Mouse (Mus musculus) naive thymus-derived CD4-positive, alpha-beta T cell, adult 5 months (primary cell): ENCODE measurements around the gene Olfr76. TPM values are rescaled to one million over a fixed set of nuclear protein-coding genes. Genes with fewer than 3 reads are reported as not detected.

ENCODE experiments used
- polyA plus RNA-seq: library from polyadenylated mRNA; unstranded; fragments of 100-300 nt; shearing (Covaris generic); gene quantifications from one replicate; pipeline ENCODE4 v1.2.1, GENCODE M21; 2017

Olfr76 gene
- polyA plus RNA-seq: not detected

GRCm38 (mm10) chr19:12123103-12123502, at the start of gene Olfr76:
TSS of gene Olfr76 (minus strand) at chr19:12123203.

GRCm38 (mm10) chr19:12170062-12170599, 47.1 kb upstream of the Olfr76 start, which contains the start of gene Olfr1555-ps1:
TSS of gene Olfr1555-ps1 (minus strand) at chr19:12170112.

GRCm38 (mm10) chr19:12115797-12116196, 7.2 kb downstream of the Olfr76 start, which contains the start of gene Olfr1428:
TSS of gene Olfr1428 (minus strand) at chr19:12115897.

GRCm38 (mm10) chr19:12103234-12103633, 19.8 kb downstream of the Olfr76 start, which contains the start of gene Olfr1427:
TSS of gene Olfr1427 (minus strand) at chr19:12103334.

GRCm38 (mm10) chr19:12091913-12092312, 31.1 kb downstream of the Olfr76 start, which contains the start of gene Olfr1426:
TSS of gene Olfr1426 (minus strand) at chr19:12092013.

GRCm38 (mm10) chr19:12077631-12078030, 45.4 kb downstream of the Olfr76 start, which contains the start of gene Olfr1425:
TSS of gene Olfr1425 (minus strand) at chr19:12077731.

Other genes with a start within 250 kb of the Olfr76 start
- gene Olfr1419, start 248.1 kb downstream of the Olfr76 start, polyA plus RNA-seq: not detected
- gene Olfr1420, start 236.6 kb downstream of the Olfr76 start, polyA plus RNA-seq: not detected
- gene Patl1, start 210.8 kb downstream of the Olfr76 start, polyA plus RNA-seq: 32.6 TPM
- 57.5 TPM for gene Osbp, start 157.3 kb downstream of the Olfr76 start, polyA plus RNA-seq
- gene Olfr1423, start 81.9 kb downstream of the Olfr76 start, polyA plus RNA-seq: not detected
- gene Olfr1424, start 60.5 kb downstream of the Olfr76 start, polyA plus RNA-seq: not detected
- gene Olfr1425, start 45.5 kb downstream of the Olfr76 start, polyA plus RNA-seq: not detected
- not detected for gene Olfr1426, start 31.2 kb downstream of the Olfr76 start, polyA plus RNA-seq
- not detected for gene Olfr1427, start 19.9 kb downstream of the Olfr76 start, polyA plus RNA-seq
- not detected for gene Olfr1428, start 7.3 kb downstream of the Olfr76 start, polyA plus RNA-seq
- 0.11 TPM for gene Olfr1555-ps1, start 46.9 kb upstream of the Olfr76 start, polyA plus RNA-seq
- not detected for gene Olfr1431, start 77.4 kb upstream of the Olfr76 start, polyA plus RNA-seq
- not detected for gene Olfr1432, start 109.4 kb upstream of the Olfr76 start, polyA plus RNA-seq
- gene Olfr262, start 118.5 kb upstream of the Olfr76 start, polyA plus RNA-seq: not detected
- 0.10 TPM for gene Olfr235, start 137.8 kb upstream of the Olfr76 start, polyA plus RNA-seq
- gene Olfr1434, start 156.7 kb upstream of the Olfr76 start, polyA plus RNA-seq: not detected
- not detected for gene Olfr1436, start 175.9 kb upstream of the Olfr76 start, polyA plus RNA-seq
- gene Olfr1437, start 201.9 kb upstream of the Olfr76 start, polyA plus RNA-seq: not detected
- not detected for gene Olfr1438-ps1, start 212.7 kb upstream of the Olfr76 start, polyA plus RNA-seq